8 mouse cellular contexts compared by ENCODE assay signal in the genomic region with DNA sequence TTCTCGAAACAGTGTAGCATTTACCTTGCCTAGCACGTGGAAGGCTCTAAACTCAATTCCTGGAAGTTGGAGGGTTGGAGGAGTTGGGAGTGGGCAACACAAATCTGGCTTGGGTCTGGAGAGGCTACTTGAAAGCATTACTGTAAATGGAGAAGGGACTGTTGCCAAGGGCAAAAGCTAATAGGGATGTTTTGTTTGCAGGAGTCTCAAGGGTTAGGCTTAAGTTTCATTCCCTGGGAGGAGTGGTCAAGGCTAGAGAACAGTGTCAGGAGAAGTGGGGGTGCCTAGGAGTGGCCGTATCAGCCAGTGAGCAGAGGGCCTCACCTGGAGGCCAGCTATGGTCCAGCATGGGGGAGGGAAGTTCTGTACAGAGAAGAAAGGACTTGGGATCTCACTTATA. TPM values are rescaled to one million over a fixed set of nuclear protein-coding genes. Genes with fewer than 3 reads are reported as not detected.
DNase-seq lines count a peak whose midpoint lies in the region; TF ChIP-seq lines count a peak whose summit lies in the region.

No protein-coding gene starts in this region.

- H3K4me1 ChIP-seq in liver, adult 2 months (ENCODE audit: control insufficient read depth, insufficient read depth, low read length), result peaks cover 34% of the 10 kb centered on the region
- H3K4me1 ChIP-seq in lung, adult 2 months (ENCODE audit: control insufficient read depth, insufficient read depth, low read length), result peaks cover 37% of the 10 kb centered on the region

- H3K36me3 ChIP-seq in liver, adult 2 months (ENCODE audit: control insufficient read depth, insufficient read depth, low read length), result peaks cover 24% of the 10 kb centered on the region

- peak overlapping the region; percentile 26; the same call in 1 of the 2 replicates for H3K9ac ChIP-seq in liver, adult 2 months (ENCODE audit: low read depth, low read length)

- intact Hi-C loops in gastrocnemius, adult 2 months (cut with DNase I), result no loop called here

- no peak for TF ChIP-seq CTCF in gastrocnemius, adult 2 months (IDR thresholded peaks at IDR 0.05)
- TF ChIP-seq CTCF in liver, adult 2 months (IDR thresholded peaks at IDR 0.05; ENCODE audit: low read depth, low read length), result 0 out of 2 replicates have a peak, but pooled peaks have one; percentile 3
- peak; percentile 8; the same call in 1 of the 2 replicates for TF ChIP-seq CTCF in lung, adult 2 months (IDR thresholded peaks at IDR 0.05; ENCODE audit: insufficient read depth, low read length)

- H3K79me2 ChIP-seq in liver, adult 2 months (ENCODE audit: control insufficient read depth, insufficient read depth, low read length), result peaks cover 35% of the 10 kb centered on the region

- 44% methylated on average over 3 of the region's 3 CpGs for WGBS in liver, adult 2 months
- 18% methylated on average over 3 of the region's 3 CpGs for WGBS in lung, adult 2 months

- no peak for DNase-seq in gastrocnemius, adult 2 months
- no peak for DNase-seq in gastrocnemius, postnatal 25 days
- peak; percentile 65 for DNase-seq in liver, adult 2 months (ENCODE audit: extremely low read depth, low read depth, low spot score)
- no peak for DNase-seq in liver
- DNase-seq in lung, adult 2 months, result peak; percentile 59
- peak; percentile 8 for DNase-seq in thymus, postnatal 0 days (ENCODE audit: low spot score)
- no peak for DNase-seq in adrenal gland, postnatal 25 days
- no peak for DNase-seq in right cerebral cortex, adult 2 months (ENCODE audit: low spot score in 2 of 2)

- TF ChIP-seq POLR2A in liver, adult 2 months (IDR thresholded peaks at IDR 0.05; ENCODE audit: extremely low read depth, insufficient read depth, low read length), result no peak
- TF ChIP-seq POLR2A in lung, adult 2 months (IDR thresholded peaks at IDR 0.05; ENCODE audit: borderline replicate concordance, extremely low read depth, low read depth, low read length), result no peak

- H3K4me3 ChIP-seq in gastrocnemius, adult 2 months, result peak overlapping the region; percentile 34
- H3K4me3 ChIP-seq in liver, adult 2 months (ENCODE audit: insufficient read depth, low read depth, low read length), result no peak overlapping the region
- no peak overlapping the region for H3K4me3 ChIP-seq in lung, adult 2 months (replicated peaks; ENCODE audit: extremely low read depth, low read depth, low read length)

- peak overlapping the region; percentile 89 for H3K27ac ChIP-seq in gastrocnemius, adult 2 months
- H3K27ac ChIP-seq in liver, adult 2 months (replicated peaks; ENCODE audit: insufficient read depth, low read depth, low read length), result peak overlapping the region; percentile 75

- H3K27me3 ChIP-seq in liver, adult 2 months (ENCODE audit: control insufficient read depth, insufficient read depth, low read length), result no peaks in the 10 kb centered on the region

RNA-seq across cellular contexts. Expression of a gene that starts 18.2 kb away (rescaled TPM):
- 10 to 100 TPM; 61.7 to 78.6 TPM for total RNA-seq in gastrocnemius, adult 2 months (2021)
- 10 to 100 TPM; 61.8 to 69.2 TPM for total RNA-seq in gastrocnemius, postnatal 25 days (2021)
- total RNA-seq in liver, adult 2 months (2014; rRNA removed), result 112 and 122 TPM in 2 replicates
- polyA plus RNA-seq in liver, adult 2 months (2012; rRNA removed), result 28.5 and 32.4 TPM in 2 replicates
- 55.1 and 59.1 TPM in 2 replicates for polyA plus RNA-seq in lung, adult 2 months (2012; rRNA removed)
- 29.2 and 31.2 TPM in 2 replicates for polyA plus RNA-seq in thymus, postnatal 0 days (2015; fragmentation: Nextera tagmentation; extraction: Ambion mirVana)
- 62.2 and 65.1 TPM in 2 replicates for total RNA-seq in adrenal gland, postnatal 25 days (2021)

RNA-seq across cellular contexts. Expression of a gene that starts 53.4 kb away (rescaled TPM):
- 10 to 100 TPM in 1 of 2 experiments, 1 to 10 TPM in 1; 8.9 to 12.5 TPM for total RNA-seq in gastrocnemius, adult 2 months (2021)
- total RNA-seq in gastrocnemius, postnatal 25 days (2021), result 1 to 10 TPM; 9.1 to 9.7 TPM
- total RNA-seq in liver, adult 2 months (2014; rRNA removed), result 20.0 and 21.9 TPM in 2 replicates
- polyA plus RNA-seq in liver, adult 2 months (2012; rRNA removed), result 13.4 and 13.7 TPM in 2 replicates
- polyA plus RNA-seq in lung, adult 2 months (2012; rRNA removed), result 10.5 and 13.2 TPM in 2 replicates
- 44.2 and 44.6 TPM in 2 replicates for polyA plus RNA-seq in thymus, postnatal 0 days (2015; fragmentation: Nextera tagmentation; extraction: Ambion mirVana)
- 30.1 and 33.5 TPM in 2 replicates for total RNA-seq in adrenal gland, postnatal 25 days (2021)

Comparison
In these comparisons a context has a peak if more than half of its experiments do, and no peak if none do; other contexts are left out.
1. DNase-seq: peak in liver, adult 2 months (single experiment), lung, adult 2 months (single experiment) and thymus, postnatal 0 days (single experiment); none in gastrocnemius, adult 2 months (single experiment), gastrocnemius, postnatal 25 days (single experiment), liver (single experiment), adrenal gland, postnatal 25 days (single experiment) and right cerebral cortex, adult 2 months (0 of 2).